Mouse (Mus musculus) small intestine, adult 2 months (tissue): ENCODE data around the gene Pla2g5.

Source experiments
- CTCF ChIP-seq: fragments of 200-500 bp; IDR thresholded peaks from 2 replicates; pipeline ENCODE4 v1.5.1; 2012; ENCODE audit warnings: low read depth, mild to moderate bottlenecking, control low read depth, inconsistent platforms, low read length, moderate library complexity, mixed read lengths; ENCODE audit not compliant: insufficient replicate concordance, insufficient read length; ENCODE audit errors: extremely low read depth
- POLR2A ChIP-seq: fragments of 200-500 bp; IDR thresholded peaks from 2 replicates; pipeline ENCODE4 v1.6.1; 2012; ENCODE audit warnings: low read depth, mild to moderate bottlenecking, control low read depth, inconsistent platforms, low read length, moderate library complexity

GRCm38 (mm10) chr4:138794344-138794743 is 68.9 kb downstream of the Pla2g5 start:
- TF ChIP-seq CTCF (no peak), POLR2A (no peak)
